Mouse (Mus musculus) left cerebral cortex, adult 8-10 months (tissue): ENCODE measurements around the gene Dnah8. TPM values are rescaled to one million over a fixed set of nuclear protein-coding genes. Genes with fewer than 3 reads are reported as not detected.
A peak's percentile ranks its signal among the peaks of the same experiment; 100 is the strongest.

Experiments
- DNase-seq, 2 experiments: peaks; one replicate each; pipeline ENCODE4 v3.0.0; 2022; ENCODE audit warnings: low spot score in 2 of 2
- total RNA-seq, 4 experiments: library from RNA; stranded (reverse); gene quantifications; 2 replicates each; pipeline ENCODE4 v1.2.4; 2022

Gene Dnah8
- total RNA-seq, 4 experiments from 2014 or later = 0.91 to 1.9 (median 1.7) TPM

DNA sequence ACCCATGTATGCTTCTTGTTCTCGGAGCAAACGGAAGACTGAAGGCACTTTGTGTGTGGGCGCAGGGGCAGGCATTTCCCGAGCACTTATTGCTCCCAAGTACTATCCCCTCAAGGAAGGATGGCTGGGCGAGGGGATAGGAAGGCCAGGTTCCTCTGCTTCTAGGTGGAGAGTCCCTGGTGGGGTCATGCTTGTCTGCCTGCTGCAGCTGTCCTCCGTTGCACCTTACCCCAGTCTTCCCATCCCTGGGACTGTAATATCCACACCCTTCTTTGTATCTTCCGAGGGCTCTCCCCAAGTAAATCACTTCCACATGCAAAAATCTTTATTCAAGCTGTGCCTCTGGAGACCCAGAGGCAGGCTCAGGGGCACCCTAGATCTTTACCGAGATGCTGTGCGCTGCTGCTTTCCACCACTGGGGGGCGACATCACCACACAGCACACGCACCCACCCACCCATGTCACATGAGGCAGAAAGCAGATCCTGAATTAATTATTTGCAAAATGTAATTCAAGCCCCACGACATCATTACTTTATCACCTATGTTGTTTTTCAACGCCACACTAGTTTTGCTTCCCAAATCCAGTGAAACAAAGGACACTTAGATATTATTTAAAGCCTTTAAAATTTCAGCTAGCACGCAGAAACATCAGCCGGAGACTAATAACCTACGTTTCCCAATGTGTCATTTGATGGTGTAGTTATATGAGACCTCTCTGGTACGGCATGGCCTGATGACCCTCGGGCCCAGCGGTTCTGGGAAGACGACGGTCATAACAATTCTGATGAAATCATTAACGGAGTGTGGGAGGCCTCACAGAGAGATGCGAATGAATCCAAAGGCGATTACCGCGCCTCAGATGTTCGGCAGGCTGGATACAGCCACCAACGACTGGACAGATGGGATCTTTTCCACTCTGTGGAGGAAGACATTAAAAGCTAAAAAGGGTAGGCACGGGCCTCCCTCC, 122.2 kb downstream of the Dnah8 start:
- DNase-seq = peak; percentile 23 to 70

DNA sequence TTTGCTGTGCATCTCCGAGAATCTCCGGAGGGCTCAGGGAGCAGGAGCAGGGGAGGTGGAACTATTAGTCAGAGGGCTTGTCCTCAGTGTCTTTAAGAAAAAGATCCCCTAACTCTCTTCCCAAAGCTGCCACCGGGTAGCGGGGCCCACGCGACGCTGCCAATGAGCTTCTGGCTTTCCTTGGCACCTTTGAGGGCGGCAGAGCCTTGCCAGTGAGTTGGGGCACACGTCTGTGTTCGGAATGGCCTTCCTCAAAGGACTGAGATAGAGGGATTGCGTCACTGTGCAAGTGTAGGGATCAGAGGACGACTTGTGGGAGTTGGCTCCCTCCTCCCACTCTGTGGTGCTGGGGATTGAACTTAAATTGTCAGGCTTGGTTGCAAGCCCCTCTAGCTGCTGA, 125.2 kb downstream of the Dnah8 start:
- no peak for DNase-seq

DNA sequence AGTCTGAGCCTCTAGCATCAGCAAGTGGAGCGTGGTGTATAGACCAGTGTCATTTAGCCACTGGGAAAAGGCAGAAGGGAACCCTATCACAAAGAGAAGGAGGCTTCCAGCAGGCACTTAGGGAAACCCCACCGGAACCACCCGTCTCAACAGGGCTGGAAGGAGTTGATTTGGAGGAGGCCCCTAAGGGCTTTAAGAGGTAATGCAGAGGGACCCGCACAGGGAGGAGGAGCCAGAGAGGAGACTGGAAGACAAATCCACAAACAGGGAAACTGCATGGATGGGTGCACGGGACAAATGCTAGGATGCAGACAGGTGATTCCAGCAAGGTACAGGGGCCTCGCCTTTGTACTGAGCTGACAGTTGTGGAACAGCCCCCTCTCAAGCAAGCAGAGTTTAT, 126.1 kb downstream of the Dnah8 start:
- no peak for DNase-seq

DNA sequence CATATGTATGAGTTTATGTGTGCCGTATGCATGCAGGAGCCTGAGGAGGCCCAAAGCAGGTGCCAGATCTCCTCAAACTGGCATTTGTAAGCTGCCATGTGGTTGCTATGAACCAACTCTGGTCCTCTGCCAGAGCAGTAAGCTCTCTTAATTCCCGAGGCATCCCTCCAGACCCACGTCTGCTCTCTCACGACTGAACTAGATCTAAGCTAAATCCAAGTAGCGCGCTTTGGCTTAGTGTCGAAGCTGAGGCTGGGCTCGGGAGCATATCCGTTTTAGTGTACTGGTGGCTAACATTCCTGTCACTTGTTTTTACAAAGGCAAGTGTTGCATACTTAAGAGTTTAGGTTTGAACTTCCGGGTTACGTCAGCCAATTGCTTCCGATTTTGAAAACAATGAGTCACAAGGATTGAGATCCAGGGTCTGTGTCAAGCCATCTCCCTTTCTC, 128.2 kb downstream of the Dnah8 start:
- peak in 1 of 2 experiments; percentile 67 for DNase-seq

DNA sequence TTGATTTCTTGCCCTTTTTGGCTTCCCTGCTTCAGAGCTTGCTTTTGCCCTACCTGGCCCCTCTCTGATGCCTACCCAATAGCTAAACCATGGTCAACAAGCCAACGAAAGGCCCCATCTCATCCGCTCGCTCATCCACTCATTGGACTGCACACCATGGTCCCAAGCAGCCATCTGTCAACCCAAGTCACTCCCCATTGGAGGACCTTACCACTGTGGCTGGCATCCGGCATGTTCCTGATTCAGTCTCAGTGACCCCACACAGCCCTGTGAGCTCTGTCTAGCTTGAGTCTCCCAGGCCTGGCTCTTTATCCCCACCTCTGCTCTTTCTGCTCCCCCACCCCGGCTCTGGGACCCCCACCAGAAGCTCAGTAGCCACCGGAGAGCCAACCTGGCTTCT, 129.0 kb downstream of the Dnah8 start:
- no peak for DNase-seq

DNA sequence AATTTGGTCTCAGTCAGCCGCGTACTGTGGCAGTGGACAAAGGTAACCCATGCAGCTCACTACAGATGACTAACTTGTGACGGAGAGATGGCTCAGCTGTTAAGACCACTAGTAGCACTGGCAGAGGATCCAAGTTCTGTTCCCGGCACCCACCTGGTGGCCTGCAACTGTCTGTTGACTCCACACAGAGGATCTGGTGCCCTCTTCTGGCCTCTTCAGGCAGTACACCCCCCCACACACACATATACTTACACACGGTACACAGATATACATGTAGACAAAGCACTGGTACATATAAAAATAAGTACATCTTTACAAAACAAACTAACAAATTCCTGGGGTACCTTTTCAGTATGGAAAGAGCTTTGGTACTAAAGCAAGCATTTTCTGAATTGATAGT, 132.6 kb downstream of the Dnah8 start:
- DNase-seq = no peak

DNA sequence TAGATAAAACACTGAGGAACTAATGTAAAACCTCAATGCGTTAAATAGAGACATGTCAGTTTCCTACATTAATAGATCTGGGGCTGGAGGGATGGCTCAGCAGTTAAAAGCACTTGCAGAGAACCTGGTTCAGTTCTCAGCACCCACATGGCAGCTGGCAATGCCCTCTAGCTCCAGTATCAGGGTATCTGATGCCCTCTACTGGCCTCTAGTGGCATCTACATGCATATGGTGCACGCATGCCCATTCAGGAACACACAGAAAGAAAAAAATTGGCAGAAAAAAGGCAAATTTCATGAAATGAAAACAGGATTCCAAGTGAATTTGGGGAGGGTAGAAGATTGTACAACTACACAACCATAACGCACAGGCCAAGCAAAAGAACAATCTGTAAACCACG, 136.2 kb downstream of the Dnah8 start:
- DNase-seq = no peak

DNA sequence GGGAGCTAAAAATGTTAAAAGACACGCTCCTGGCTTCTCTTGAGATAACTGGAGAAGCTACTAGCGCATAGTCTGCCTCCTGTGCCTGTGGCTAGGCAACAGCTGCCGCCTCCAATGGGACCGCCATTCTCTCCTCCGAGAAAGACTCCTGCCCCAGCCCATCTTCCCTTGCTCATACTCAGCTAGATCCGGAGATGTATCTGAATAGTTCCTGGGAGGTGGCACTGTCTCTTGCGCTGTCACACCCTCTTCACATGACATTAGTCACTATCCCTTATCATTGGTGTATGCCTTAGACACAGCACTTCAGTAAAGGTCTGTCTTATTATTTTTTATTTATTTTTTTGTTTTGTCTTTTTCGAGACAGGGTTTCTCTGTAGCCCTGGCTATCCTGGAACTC, 140.1 kb downstream of the Dnah8 start:
- no peak for DNase-seq

DNA sequence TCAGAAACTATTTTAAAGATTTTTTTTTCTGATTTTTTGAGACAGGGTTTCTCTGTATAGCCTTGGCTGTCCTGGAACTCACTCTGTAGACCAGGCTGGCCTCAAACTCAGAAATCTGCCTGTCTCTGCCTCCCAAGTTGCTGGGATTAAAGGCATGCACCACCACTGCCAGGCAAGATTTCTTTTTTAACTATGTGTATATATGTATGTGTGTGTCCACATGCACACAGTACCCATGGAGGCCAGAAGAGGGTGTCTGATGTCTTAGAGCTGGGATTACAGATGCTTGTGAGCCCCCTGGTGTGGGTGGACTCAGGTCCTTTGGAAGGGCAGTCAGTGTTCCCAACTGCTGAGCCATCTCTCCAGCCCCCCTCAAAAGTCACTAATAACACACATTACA, 150.3 kb downstream of the Dnah8 start:
- no peak for DNase-seq

DNA sequence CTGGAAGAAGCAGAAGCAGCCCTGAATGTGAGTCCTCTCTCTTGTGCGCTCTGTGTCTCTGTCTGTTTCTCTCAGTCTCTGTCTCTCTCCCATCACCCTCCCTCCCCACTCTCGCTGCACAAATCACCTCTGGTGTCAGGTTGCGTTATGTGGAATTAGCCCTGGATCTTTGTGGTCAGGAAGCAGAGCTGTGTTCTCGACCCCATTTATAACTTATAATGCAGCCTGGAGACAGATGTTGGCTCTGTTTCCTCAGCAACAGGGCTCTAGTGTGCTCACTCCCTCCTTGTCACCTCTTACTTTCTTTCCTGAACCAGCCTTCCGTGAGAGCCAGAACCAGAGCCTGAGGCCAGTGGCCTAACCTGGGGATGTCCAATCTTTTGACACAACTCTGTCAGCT, 150.9 kb downstream of the Dnah8 start:
- no peak for DNase-seq

DNA sequence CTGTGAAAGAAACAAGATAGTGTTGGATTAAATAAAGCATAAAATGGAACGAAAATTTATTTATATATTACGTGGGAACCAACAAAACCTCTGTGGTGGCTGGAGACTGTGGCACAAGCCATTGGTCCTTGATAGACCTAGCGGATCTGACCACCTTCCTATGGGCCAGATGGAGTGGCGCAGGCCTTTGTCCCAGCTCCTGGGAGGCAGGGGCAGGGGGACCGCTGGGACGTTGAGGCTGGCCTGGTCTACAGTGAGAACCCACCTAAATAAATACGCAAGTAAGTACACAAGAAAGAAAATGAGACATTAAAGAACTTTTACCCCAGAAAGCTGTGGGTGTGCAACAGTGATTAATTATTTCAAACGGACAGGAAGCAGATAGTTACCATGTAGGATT, 156.9 kb downstream of the Dnah8 start:
- no peak for DNase-seq

DNA sequence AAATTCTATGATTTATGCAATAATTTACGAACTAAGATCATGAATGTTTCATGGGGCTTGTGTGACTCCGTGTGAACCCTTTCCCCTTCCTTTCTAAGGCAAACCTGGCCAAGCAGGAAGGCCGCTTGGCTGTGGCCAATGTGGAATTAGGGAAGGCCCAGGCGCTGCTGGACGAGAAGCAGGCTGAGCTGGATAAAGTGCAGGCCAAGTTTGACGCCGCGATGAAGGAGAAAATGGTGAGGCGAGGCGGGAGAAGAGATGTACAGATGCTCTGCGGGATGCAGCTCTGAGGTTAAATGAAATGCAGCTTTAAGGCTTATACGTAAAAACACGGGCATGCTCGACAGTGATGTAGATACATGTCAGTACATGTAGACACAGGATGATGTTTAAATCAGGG, 158.1 kb downstream of the Dnah8 start:
- no peak for DNase-seq

DNA sequence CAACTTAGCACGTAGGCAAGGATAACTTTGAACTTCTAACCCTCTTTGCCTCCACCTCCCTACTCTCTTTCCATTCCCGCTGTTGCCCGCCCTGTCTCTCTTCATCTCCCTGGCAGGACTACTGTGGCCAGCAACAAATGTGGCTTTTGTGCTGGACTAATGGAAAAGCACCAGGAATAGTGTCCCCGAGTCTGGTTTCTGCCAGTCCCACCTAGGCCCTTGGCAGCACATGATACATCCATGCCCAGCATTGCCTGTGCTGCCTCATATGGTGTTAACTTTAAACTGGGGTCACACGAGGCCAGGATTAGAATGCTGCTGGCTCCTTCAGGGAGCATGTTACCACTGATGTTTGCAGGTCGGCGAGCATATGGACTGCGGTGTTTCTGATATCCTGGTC, 164.2 kb downstream of the Dnah8 start:
- no peak for DNase-seq

DNA sequence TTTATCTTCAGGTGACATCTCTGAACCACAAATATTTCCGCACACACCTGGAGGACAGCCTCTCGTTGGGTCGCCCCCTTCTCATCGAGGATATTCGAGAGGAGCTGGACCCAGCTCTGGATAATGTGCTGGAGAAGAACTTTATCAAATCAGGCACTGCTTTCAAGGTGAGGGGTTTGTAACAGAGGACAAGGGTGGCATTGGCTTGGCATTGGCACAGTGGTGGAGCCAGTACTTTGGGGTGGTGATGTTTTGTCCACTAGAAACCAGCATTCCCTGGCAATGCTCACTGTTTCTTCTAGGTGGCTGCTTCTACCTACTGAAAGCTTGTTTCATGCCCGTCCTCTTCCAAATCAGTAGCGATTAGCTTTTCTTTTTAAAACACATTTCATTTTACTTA, 166.7 kb downstream of the Dnah8 start:
- no peak for DNase-seq

DNA sequence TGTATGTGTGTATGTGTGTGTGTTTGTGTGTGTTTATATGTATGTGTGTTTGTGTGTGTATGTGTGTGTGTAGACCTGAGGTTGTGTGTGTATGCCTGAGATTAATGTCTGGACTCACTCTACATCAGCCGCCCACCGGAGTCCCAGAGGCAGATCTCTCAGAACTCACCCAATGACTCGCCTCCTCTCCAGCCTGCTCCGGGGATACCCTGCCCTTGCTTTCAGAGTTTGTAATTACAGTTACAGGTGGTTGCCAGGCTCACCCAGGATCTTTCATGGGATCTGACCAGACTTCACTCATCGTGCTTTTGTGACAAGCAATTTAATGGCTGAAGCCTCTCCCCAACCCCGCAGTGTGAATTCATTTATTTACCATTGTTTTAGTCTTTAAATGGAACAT, 168.2 kb downstream of the Dnah8 start:
- DNase-seq = no peak

DNA sequence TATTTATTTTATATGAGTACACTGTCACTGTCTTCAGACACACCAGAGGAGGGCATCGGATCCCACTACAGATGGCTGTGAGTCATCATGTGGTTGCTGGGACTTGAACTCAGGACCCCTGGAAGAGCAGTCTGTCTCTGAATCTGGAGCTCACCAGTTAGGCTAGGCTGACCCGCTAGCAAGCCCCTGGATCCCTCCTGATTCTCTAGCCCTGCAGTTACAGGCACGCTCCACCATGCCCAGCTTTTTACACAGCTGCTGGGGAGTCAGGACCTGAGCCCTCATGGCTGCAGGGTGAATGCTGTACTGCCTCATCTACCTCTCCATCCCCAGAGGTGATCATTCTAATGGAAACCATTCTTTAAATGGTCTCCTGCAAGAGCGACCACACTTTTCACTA, 172.5 kb downstream of the Dnah8 start:
- no peak for DNase-seq

DNA sequence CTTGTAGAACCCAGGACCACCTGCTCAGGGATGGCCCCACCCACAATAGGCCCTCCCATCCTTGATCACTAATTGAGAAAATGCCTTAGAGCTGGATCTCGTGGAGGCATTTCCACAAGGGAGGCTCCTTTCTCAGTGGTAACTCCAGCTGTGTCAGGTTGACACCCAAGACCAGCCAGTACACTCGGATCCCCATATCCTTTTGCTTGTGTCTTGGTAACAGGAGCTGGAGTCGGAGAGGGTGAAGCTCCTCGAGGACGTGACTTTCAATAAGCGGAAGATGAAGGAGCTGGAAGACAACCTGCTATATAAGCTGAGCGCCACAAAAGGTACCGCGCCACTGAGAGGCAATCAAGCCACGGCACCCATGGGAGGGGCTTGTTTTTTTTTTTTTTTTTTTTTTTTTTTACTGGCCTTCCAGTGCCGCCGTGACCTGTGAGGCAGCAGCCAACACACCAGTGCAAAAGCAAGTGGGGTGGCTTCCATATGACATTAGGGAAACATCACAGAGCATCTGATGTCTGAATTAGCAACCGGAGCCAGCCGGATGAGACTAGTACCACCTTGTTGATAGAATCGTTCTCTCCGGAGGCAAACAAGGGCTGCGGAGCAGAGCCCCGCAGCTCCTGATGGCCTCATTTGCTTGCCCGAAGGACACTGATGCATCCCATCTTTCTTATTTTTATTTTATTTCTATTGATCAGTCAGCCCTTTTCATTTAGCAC, 176.3 kb downstream of the Dnah8 start:
- DNase-seq = no peak

DNA sequence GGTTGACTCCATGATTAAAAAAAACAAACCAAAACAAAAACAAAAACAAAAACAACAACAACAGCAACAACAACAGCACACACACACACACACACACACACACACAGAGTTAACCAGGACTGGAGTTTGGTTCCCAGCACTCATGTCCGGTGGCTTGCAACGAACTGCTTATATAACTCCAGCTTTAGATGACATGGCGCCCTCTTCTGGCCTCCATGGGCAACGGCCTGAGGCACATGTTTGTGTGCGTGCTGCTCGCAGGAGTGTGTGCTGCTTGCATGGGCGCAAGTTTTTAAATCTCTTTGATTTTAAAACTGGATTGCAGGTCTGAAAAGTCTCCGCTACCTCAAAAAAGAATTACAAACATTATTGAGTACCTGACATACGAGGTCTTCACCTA, 179.5 kb downstream of the Dnah8 start:
- no peak for DNase-seq

DNA sequence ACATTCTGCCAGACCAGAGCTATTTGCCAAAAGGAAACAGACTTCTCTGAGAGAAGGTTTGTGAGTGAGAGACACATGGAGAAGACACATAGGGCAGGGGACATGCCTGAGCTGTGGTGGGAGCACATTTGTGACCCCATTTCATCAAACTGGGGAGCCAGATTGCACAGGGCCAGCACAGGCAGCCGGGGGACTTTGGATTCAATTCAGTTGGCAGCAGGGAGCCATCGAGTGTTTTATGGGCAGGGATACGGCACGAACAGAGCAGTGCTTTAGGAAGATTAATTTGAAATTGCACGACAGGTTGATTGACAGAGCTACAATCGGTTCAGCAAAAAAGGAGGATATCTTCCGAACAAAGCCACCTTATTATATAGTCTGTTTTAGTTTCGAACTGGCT, 180.8 kb downstream of the Dnah8 start:
- DNase-seq = no peak

DNA sequence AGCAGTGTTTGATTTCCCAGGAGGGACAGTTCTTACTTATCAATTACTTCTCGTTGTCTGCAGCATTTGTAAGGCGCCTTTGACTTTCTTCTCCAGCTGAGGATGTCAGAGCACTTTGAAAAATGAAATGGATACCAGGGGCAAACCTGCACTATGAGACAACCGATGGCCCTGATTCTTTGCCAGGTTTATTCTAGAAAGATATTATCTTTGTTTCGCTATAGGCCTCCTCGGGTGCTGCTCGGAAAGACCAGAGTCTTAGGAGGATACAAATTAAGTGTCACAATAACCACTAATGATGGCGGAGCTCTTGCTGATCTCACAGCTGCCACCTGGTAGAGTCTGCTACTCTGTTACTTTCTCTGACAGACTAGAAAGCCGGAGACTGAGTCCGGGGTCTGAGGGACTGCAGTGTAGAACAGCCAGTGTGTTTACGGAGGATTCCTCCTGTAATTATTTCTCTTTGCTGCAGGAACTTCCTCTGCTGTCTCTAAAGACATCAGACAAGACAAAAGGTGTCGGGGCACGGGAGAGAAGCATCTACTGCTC, 181.4 kb downstream of the Dnah8 start:
- DNase-seq = no peak

DNA sequence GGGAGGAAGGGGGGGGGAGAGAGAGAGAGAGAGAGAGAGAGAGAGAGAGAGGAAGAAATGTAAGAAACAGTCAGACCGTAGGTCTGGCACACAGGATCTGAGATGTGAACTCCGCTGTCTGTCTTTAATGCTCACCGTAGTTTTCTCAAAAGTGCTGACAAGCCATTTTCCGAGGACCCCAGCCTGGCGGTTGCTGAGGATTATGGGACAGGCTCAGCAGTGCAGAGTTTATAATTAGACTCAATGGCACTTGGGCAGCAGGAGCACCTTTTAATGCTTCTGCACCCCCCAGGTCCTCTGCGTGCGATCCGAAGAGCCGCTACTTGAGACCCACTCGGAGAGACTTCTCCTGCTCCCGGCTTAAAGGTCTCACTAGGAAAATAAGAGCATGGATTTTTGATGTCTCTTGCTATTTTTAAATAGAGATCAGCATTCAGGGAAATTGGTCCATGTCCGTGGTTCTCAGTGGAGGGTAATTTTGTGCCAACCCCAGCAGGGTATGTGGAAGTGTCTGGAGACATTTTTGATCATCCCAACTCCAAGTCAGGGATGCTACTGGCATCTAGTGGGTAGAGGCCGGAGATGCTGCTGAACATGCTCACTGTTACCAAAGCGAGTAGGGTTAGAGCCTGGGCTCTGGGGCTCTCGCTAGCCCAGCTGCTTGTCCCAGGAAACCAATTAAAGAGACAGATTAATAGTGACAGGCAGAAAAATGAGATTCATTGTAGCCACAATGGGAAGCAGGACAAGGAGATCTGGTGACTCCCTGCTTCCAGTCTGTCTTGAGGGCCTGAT, 184.9 kb downstream of the Dnah8 start:
- no peak for DNase-seq
